Mouse (Mus musculus) MEL-GATA-1-ER (cell line): ENCODE results near the gene Nt5m.
A peak's percentile ranks its signal among the peaks of the same experiment; 100 is the strongest.
"Not testable (repeated sequence)": the region's sequence is repeated elsewhere in the genome, so short reads cannot be mapped to it uniquely, and the experiment has no call there.

Experiments
- DNase-seq: peaks from one replicate; pipeline ENCODE4 v3.0.0-alpha.2; 2012; ENCODE audit warnings: low read depth; ENCODE audit errors: extremely low read depth

Gene Nt5m

DNA sequence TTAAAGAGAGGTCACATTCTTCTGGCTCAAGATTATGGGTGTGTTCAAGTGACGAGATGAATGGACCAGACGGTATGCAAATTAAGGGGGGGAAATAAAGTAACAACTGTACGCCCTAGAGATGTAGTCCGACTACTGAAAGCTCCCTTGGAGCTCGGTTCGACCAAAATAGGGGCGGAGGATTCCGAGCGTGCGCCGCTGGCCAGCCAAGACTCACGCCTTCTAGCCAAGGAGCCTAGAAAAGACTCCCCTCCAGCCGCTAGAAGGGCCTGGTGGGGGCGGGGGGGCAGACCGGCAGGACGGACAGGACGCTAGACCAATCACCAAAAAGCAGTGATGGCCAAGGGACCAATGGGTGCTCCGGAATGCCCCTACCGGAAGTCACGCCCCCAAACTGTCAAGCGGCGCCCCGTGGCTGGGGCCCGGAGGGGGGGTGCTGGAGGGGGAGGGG is at the start of gene Nt5m:
Nt5m (plus strand) TSS at position 440 of the 451 bp plus-strand sequence.
- peak; percentile 82 for DNase-seq

DNA sequence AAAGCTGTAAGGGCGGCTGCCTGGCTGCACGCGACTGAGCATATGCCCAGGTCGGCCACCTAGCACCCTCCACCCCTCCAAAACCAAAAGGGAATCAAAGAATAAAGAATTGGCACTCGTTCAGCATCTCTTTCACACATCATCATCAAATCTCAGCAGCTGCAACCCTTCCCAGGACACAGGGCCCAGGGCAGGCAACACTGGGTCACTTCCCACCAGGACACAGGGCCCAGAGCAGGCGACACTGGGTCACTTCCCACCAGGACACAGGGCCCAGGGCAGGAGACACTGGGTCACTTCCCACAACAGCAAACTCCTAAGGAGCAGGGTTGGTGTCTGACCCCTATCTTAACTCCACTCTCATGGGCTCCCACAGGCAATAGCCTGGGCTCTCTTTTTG is 45.9 kb upstream of the Nt5m start:
- DNase-seq, result no peak

DNA sequence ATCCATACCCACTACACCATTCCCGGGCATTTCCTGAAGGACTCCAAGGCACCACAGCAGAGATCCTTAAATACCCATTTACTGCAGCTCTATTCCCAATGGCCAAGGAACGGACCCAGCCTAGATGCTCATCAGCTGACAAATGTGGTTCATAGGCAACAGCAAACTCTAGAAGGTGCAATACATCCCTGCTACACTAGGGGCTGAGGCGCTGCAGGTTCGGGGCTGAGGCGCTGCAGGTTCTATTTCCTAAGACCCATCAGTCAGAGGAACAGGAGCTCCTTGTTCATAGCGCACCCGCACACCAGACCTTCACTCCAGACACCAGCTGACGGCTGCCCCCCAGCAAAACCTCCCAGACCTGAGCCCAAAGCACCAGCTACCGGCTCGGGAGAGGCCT is 38.8 kb upstream of the Nt5m start:
- no peak for DNase-seq

DNA sequence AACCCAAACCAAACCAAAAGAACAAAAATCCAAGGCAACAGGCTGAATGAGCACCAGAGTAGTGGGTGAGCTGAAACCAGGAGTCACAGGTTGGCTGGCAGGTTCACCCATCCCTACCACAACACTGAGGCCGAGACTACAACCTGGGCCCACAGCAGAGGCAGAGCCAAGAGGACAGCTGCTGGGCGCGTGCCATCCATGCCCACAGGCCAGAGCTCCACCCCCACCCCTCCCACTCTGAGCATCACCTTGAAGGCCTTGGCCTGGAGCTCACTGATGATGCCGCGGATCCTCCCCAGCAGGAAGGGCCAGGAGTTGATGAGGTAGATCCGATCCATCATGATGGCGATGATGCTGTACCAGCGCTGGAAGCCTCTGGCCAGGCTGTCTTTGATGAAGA is 37.4 kb upstream of the Nt5m start:
- no peak for DNase-seq

DNA sequence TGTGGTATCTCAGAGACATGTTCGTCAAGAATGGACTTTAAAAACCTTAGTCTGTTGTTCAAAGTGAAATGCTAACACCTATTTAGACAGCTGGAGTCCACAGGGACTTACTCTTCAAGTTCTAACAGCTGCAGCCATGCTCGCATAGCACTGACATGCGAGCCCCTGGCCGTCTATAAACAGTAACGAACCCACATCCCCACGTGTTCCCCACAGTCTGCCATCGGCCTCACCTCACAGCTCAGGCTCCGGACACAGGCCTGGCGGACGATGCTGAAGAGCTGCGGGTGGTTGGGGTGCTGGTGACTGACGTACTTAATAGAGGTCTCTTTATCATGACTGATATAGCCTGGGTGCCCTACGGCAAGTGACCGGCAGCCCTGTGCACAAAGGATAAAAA is 35.7 kb upstream of the Nt5m start:
- no peak for DNase-seq

DNA sequence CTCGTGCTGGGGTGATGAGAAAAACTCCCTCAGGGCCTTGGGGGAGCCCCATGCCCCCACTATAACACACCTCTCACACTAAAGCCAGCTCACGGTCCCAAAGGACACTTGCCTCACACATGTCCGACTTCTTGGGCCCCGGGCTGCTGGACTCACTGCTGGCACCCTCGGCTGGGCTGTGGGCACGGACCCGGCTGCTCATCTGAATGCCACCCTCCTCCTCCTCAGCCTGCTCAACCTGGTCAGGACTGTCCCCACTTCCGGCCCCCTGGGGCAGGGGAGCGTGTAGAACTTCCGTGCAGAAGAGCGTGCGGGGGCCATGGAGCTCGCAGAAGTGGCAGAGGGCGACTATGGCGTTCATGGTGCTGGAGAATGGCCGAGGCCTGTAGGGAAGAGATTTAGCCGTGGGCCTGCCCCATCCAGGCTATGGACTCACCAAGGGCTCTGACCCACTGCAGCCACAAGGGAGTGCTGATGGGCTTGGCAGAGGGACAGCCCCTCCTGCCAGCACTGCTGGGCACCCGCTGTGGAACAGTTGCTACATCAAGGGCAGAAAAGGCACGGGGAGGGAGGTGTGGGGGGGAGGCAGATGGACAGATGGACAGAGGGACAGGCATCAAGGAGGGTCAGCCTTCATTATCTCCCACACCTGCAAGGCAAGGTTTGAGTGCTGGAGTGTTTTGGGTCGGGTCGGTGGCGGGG is 34.7 kb upstream of the Nt5m start:
- DNase-seq, result no peak

DNA sequence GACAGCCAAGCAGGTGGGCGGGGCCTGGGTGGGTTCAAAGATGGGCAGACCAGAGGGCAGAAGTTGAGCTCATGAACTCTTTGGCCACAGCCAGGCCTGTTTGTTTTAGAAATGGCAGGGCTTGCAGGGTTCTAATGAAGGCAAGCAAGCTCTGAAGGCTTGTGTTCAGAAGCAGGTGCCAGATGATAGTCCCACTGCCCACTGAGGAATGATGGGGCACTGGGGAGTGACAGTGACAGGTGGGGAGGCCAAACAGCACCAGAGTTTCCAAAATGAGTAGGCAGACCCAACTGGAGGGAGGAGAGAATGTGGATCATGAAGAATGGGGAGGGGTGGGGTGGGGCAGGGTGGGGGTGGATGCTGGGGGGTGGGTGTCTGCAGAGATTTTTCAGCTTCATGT is 34.0 kb upstream of the Nt5m start:
- DNase-seq, result no peak

DNA sequence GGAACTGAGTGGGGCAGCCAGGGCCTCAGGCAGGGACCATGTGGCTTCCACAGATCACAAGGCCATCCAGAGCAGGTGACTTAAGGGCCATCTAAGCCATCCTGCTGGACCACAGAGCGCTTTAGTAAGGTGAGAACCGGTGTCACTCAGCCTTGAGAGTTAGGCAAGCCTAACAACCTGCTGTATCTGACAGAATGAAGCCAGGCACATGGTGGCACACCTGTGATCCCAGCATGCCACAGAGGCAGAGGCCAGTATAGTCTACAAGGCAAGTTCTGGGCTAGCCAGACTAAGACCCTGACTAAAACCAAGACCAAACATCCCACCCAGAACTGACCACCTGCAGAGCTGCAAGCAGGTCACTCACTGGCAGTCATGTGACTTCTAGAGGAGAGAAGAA is 33.6 kb upstream of the Nt5m start:
- DNase-seq, result no peak

DNA sequence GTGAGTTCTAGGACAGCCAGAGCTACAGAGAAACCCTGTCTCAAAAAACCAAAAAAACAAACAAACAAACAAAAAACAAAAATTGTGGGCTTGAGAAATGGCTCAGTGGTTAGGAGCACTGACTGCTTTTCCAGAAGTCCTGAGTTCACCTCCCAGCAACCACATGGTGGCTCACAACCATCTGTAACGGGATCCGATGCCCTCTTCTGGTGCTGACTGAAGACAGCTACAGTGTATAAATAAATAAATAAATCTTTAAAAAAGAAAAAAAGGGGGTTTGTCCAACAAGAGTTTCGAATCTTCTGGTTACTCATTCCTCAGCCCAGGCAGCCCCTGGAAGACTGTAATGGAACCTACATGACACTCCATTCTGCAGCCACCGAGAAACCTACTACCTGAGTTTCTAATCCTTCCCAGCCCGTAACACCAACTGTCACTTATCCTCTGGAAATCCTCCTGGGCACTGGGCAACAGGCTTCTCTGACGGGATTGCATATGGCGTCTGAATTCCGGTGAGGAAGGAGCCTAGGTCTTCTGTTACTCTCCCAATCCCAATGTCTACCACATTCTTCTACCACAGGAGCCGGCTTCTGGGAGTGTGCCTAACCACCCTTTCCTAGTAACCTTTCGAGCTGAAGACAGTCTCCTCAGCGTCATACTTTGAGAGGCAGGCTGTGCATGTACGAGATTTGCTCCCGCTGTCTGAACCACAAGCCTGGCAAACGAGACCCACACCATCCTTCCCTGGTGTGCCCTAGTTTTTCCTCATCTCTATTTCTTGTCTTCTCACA is 30.9 kb upstream of the Nt5m start:
- no peak for DNase-seq

DNA sequence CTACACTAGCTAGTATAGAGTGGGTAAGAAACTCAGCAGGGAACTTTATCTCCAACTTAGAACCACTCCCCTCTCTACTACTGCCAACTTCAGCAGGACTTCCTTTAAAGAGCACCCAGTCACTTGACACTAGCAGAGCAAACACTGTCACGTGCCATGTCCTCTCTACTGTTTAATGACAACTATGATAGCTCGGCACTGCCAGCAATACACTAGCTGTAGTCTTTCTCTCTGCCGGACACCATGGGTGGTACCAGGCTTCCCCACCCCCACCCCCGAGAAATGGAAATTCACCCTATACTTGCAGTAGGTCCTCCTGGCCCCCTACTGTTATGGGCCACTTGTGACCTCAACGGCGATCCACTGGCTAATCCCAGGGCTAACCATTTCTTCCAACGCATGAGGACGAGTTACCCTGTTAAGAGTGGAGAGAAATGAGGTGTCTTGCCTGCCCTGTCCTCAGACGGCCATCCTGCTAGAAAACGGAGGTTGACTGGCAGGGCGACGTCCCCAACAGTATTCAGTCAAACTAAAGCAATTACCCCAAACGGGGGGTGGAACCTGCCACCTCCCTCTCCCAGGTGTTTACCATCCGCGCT is 30.1 kb upstream of the Nt5m start:
- peak; percentile 80 for DNase-seq

DNA sequence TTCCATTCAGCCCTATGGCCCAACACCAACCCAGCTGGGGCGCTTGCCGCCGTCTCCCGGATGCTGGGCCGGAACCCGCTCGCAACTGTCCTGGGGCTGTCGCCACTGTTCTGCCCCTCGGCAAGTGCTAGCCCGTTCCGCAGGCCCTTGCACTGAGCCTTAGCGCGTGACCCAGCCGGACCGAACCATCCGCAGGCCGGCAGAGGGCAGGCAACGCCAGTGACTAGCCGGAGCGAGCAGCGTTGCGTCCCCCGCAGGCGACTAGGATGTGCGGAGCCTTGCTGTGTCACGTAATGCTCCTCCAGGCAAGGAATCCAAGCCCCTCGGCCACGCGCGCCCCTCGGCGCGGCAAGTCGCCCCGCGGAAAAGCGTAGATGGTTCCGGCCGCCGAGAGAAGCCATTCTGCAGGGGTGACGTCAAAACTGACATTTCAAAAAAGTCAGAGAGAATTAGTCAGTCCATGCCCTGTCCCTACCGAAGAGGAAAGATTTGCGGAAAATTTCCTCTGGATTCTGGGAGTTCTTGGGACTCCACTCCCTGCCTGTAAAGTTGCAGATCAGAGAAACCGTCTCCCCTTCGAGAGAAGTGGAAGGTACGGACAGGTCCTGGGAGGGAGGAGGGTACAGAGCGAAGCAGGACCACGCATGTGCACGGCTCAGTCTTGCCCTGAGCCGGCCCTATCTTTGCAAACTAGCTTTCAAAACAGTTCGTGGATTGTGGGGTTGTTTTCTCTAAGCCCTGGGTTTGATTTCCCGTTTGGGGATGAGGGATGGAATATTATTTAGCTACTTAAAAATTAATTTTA is 29.4 kb upstream of the Nt5m start, which contains the start of gene Flcn:
Flcn (minus strand) TSS at position 347 of the 805 bp plus-strand sequence.
- DNase-seq, result peak; percentile 82

DNA sequence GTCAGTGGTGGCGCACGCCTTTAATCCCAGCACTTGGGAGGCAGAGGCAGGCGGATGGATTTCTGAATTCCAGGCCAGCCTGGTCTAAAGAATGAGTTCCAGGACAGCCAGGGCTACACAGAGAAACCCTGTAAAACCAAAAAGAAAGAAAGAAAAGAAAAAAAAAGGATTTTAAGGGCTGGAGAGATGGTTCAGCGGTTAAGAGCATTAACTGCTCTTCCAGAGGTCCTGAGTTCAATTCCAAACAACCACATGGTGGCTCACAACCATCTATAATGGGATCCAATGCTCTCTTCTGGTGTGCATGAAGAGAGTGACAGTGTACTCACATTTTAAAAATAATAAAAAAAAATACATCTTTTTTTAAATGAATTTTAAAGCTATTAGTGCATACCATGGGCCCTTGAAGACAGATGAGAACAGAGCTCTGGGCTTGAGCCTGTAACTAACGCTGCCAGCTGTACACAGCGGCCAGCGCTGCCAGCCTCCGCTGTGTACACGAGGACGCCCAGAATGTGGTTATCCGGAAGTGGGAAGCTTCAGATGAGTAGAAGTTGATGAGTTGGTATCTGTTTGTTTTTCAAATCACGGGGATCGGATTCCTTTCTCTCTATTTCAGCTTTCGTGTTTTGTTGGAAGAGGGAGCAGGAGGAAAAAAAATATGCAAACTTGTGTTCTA is 28.6 kb upstream of the Nt5m start:
- peak; percentile 48 for DNase-seq

DNA sequence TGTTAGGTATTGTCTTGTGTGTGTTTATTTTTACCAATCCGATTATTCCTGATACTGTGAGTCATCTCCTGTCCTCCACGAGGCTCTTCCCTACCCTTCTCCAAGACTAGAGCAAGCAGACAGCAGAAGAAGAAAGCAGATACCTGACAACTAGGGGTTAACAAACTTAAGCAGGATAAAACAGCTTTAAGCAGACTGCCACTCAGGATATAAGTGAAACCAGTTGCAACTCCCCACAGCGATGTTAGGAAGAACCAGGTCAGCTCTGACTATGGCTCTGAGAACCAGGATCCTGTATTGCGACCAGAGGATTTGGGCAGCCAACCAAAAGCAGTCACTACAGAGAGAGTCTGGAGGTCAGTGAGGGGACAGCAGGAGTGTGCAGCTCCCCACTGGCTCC is 28.0 kb upstream of the Nt5m start:
- DNase-seq, result no peak

DNA sequence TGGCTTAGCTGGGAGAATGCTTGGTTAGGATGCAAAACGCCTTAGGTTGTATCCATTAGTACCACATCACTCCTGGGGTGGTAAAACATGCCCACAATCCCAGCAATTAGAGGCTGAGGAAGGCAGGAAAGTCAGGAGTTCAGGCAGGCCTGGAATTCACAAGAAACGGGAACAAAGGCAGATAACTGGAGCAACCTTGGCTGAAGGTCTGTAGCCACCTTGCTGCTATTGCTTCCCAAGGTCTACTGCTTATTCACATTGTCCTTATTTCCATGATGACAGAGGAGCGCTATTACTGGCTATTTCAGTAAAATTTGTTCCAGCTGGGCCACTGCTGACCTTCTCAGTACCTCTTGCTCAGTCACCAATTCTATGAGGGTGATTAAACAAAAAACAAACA is 26.0 kb upstream of the Nt5m start:
- DNase-seq, result no peak

DNA sequence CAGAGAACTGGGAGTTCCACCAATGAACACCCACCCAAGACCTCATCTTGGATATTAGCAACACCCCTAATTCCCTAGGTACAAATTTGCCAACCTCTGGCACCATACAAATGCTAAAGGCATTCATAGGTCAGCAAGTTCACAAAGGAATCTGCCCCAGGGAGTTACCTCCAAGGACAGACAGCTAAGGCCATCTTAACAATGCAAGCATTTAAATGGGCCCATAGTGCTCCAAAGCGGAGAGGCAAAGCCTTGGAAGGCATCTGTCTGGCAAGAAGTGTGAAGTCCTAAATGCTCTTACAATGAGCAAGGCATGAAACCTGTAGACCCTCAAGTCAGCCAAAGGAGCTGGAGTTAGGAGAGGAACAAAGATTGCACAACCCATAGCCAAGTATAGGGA is 24.9 kb upstream of the Nt5m start:
- no peak for DNase-seq

DNA sequence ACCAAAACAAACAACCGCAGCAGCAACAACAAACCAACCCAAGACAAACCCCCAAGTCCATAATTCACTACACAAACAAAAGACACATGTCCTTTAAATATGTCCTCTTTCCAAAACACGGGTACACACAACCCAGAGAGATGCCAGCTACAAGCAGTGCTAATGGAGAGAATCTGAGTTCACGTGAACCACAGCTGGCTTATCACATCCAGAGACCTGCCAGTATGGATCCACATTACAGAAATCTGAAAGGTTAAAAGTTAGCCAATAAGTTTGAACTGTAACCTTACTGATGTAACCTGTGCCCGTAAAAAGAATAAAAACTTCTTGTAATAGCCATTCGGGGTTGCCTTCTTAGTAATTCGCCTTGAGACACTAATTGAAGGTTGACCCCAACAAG is 24.3 kb upstream of the Nt5m start:
- DNase-seq, result no peak

DNA sequence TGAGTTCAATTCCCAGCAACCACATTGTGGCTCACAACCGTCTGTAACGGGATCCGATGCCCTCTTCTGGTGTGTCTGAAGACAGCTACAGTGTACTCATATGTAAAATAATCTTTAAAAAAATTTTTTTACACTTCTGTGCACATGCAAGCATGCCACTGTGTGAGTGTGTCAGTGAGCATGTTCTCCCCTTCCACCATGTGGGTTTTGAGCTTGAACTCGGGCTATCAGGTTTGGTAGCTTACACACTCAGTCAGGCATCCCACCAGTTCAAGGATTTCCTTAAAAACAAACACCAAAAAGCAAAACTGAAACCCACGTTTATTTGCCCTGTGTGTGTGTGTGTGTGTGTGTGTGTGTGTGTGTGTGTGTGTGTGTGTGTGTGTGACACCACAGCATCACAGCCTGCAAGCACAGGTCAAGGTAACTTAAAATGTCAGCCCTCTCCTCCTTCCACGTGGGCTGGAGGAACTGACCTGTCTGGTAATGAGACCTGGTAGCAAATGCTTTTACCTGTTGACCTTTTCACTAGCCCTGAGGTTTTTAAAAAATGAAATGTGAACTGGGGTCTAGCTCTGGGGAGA is 23.7 kb upstream of the Nt5m start:
- no peak for DNase-seq

DNA sequence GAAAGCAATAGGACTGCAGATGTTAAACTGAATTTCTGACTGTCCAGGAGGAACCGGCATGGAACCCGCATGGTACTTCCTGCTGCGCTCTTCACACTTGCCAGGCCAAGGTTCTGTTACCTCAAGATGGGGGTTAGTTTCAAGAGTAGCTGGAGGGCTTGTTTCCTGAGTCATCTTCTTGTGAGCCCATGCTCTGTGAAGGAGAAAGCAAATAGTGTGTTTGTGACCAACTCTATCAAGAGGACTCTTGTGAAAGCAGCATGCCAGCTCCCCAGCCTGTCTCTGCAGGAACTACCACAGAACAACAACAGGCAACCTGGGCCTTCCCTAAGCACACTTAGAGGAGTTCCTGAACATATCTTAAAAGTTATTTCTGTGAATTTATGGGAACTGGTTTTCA is 21.3 kb upstream of the Nt5m start:
- no peak for DNase-seq

DNA sequence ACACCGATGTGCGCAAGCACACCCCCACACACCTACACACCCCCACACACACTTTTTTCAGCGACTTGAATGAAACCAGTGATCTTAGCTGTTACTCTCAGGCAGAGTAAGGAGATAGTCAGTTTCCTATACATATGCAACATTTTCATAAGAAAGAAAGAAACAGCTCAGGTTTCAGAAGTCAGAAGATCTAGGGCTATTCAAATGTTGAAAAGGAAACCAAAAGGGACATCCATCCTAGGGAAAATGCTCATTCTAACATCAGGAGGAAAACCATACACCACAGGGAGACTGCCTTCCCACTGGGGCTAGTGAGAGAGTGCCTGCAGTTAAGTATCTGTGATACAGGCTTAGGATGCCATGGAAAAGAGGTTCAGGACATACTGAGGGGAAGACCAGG is 17.6 kb upstream of the Nt5m start:
- DNase-seq, result no peak

DNA sequence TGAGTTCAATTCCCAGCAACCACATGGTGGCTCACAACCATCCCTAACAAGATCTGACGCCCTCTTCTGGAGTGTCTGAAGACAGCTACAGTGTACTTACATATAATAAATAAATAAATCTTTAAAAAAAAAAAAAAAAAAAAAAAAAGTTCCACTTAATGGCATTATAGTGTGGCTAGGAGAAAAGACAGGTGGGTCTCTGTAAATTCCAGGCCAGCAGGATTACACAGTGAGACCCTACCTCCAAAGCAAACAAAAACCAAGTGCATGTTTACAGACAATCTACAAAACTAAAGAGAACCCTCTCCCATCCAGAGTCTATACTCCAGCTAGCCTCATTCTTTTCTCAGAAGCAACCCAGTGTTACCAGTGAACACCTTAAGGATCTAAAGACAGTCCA is 1.5 kb upstream of the Nt5m start:
- not testable (repeated sequence) for DNase-seq

DNA sequence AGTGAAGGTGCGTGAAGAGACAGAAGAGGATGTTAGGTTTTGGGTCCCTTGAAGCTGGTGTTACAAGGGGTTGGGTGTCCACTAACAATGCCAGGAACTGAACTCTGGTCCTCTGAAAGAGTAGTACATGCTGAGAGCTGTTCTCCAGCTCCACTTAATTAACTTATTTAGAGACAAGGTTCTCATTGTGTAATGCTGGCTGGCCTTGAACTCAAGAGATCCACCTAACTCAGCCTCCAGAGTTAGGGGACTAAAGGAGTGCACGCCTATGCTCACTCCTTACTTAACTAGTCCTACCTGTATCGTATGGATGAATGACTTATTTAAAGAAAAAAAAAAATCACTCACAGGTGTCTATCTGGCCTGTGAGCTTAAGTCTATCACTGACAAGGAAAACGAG is 821 bp upstream of the Nt5m start:
- DNase-seq, result no peak
